In the genomic region with DNA sequence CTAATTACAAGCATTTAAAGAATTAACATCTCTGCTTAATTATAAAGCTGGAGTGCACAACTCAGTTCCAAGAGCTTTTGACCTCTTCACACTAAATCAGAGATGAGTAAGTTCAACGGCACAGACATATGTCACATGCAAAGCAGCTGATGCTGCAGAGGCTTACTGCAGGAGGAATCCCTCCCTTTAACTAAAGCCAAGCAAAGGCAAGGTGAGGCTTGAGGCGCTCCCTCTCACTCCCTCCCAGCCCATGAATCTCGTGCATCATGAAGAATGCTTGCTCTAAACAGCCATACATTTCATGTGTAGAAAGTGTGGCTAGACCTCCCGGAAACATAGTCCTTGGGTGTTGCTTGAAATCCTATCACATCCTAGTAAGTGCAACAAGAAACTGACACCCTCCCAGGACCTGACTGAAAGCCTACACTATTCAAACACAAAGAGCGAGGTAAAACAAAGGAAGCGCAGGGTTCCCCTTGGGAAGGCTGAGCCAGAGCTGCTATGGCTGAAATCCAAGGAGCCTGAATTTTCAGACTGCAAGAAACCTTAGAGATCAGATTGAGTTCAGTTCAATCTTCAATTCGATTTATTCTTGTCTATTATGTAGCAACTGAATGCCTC, we compare ENCODE assay signal across 12 mouse cellular contexts.
DNase-seq lines count a peak whose midpoint lies in the region; ATAC-seq and TF ChIP-seq lines count a peak whose summit lies in the region.
"Had no signal": no experiment of that assay in that cellular context is flagged by ENCODE, and none has a peak within 500 bp of the region (broad histone marks: within the 10 kb centered on the region; RNA-seq: fewer than 3 reads in every experiment).

No protein-coding gene starts in this region.

- H3K4me2 ChIP-seq in embryonic facial prominence, embryonic 11.5 days (ENCODE audit: low read depth, low read length), result no peak overlapping the region
- peak overlapping the region; percentile 3; the same call in 1 of the 2 replicates for H3K4me2 ChIP-seq in hindbrain, embryonic 12.5 days (replicated peaks)
- H3K4me2 ChIP-seq in midbrain, embryonic 14.5 days (ENCODE audit: low read length), result peak overlapping the region; percentile 28
- H3K4me2 ChIP-seq in intestine, postnatal 0 days (replicated peaks; ENCODE audit: low read depth), result no peak overlapping the region
- H3K4me2 ChIP-seq: heart, embryonic 13.5 days had no signal

- 24% methylated on average over 7 of the region's 7 CpGs for WGBS in embryonic facial prominence, embryonic 11.5 days
- WGBS in hindbrain, embryonic 12.5 days, result 33% methylated on average over 7 of the region's 7 CpGs
- 22% methylated on average over 7 of the region's 7 CpGs for WGBS in midbrain, embryonic 14.5 days
- 39% methylated on average over 7 of the region's 7 CpGs for WGBS in intestine, postnatal 0 days
- 46% methylated on average over 7 of the region's 7 CpGs for WGBS in lung, adult 2 months

- no peak for TF ChIP-seq POLR2A in lung, adult 2 months (IDR thresholded peaks at IDR 0.05; ENCODE audit: borderline replicate concordance, extremely low read depth, low read depth, low read length)

- no peak overlapping the region for H3K27ac ChIP-seq in embryonic facial prominence, embryonic 11.5 days (replicated peaks; ENCODE audit: low read depth, low read length)
- no peak overlapping the region for H3K27ac ChIP-seq in hindbrain, embryonic 12.5 days
- H3K27ac ChIP-seq in midbrain, embryonic 14.5 days (replicated peaks; ENCODE audit: low read depth, low read length), result no peak overlapping the region
- H3K27ac ChIP-seq in intestine, postnatal 0 days (ENCODE audit: low read depth, low read length), result no peak overlapping the region
- H3K27ac ChIP-seq: heart, embryonic 13.5 days; macrophage had no signal

- no peak for ATAC-seq in embryonic facial prominence, embryonic 11.5 days (replicated peaks; ENCODE audit: insufficient number of reproducible peaks, low FRiP score, low TSS enrichment, low read depth)
- 0 out of 2 replicates have a peak, but pooled peaks have one; percentile 50 for ATAC-seq in hindbrain, embryonic 12.5 days (ENCODE audit: low FRiP score)
- ATAC-seq in midbrain, embryonic 14.5 days (ENCODE audit: low FRiP score, low TSS enrichment), result no peak
- ATAC-seq in intestine, postnatal 0 days, result no peak
- no peak for ATAC-seq in frontal cortex, adult (ENCODE audit: low TSS enrichment)
- ATAC-seq: activated CD4-positive, CD25-positive, alpha-beta regulatory T cell, adult 4 months; inflammation-experienced regulatory T-cells, adult 6 months had no signal

- intact Hi-C loops in left cerebral cortex, postnatal 36 days (cut with DNase I), result no loop called here

- H3K9ac ChIP-seq in embryonic facial prominence, embryonic 11.5 days (replicated peaks; ENCODE audit: low read length), result no peak overlapping the region
- no peak overlapping the region for H3K9ac ChIP-seq in hindbrain, embryonic 12.5 days
- H3K9ac ChIP-seq in midbrain, embryonic 14.5 days (replicated peaks; ENCODE audit: low read length), result no peak overlapping the region
- no peak overlapping the region for H3K9ac ChIP-seq in intestine, postnatal 0 days (ENCODE audit: low read depth, low read length)
- H3K9ac ChIP-seq: heart, embryonic 13.5 days had no signal

- H3K27me3 ChIP-seq in embryonic facial prominence, embryonic 11.5 days (ENCODE audit: control insufficient read depth, insufficient read depth, low read length), result no peaks in the 10 kb centered on the region
- H3K27me3 ChIP-seq in hindbrain, embryonic 12.5 days, result 0 out of 2 replicates have a peak, but pooled peaks cover 2% of the 10 kb centered on the region
- H3K27me3 ChIP-seq in midbrain, embryonic 14.5 days (ENCODE audit: control insufficient read depth, insufficient read depth, low read length), result no peaks in the 10 kb centered on the region
- no peaks in the 10 kb centered on the region for H3K27me3 ChIP-seq in intestine, postnatal 0 days (replicated peaks; ENCODE audit: control insufficient read depth, insufficient read depth, low read length)
- H3K27me3 ChIP-seq: heart, embryonic 13.5 days had no signal

- H3K4me1 ChIP-seq in embryonic facial prominence, embryonic 11.5 days (ENCODE audit: control insufficient read depth, insufficient read depth, low read length), result no peaks in the 10 kb centered on the region
- H3K4me1 ChIP-seq in hindbrain, embryonic 12.5 days, result 0 out of 2 replicates have a peak, but pooled peaks cover 4% of the 10 kb centered on the region
- H3K4me1 ChIP-seq in midbrain, embryonic 14.5 days (ENCODE audit: control insufficient read depth, insufficient read depth, low read length), result no peaks in the 10 kb centered on the region
- H3K4me1 ChIP-seq in intestine, postnatal 0 days (replicated peaks; ENCODE audit: control insufficient read depth, insufficient read depth, low read length), result no peaks in the 10 kb centered on the region
- no peaks in the 10 kb centered on the region for H3K4me1 ChIP-seq in lung, adult 2 months (ENCODE audit: control insufficient read depth, insufficient read depth, low read length)
- H3K4me1 ChIP-seq: heart, embryonic 13.5 days had no signal

- no peaks in the 10 kb centered on the region for H3K9me3 ChIP-seq in embryonic facial prominence, embryonic 11.5 days (replicated peaks; ENCODE audit: control insufficient read depth, low read length)
- H3K9me3 ChIP-seq in hindbrain, embryonic 12.5 days (replicated peaks), result no peaks in the 10 kb centered on the region
- no peaks in the 10 kb centered on the region for H3K9me3 ChIP-seq in midbrain, embryonic 14.5 days (ENCODE audit: control insufficient read depth, low read length)
- no peaks in the 10 kb centered on the region for H3K9me3 ChIP-seq in intestine, postnatal 0 days (ENCODE audit: control insufficient read depth)
- H3K9me3 ChIP-seq: heart, embryonic 13.5 days had no signal

- H3K36me3 ChIP-seq in embryonic facial prominence, embryonic 11.5 days (replicated peaks; ENCODE audit: control insufficient read depth, insufficient read depth, low read depth, low read length), result no peaks in the 10 kb centered on the region
- H3K36me3 ChIP-seq in hindbrain, embryonic 12.5 days, result no peaks in the 10 kb centered on the region
- no peaks in the 10 kb centered on the region for H3K36me3 ChIP-seq in midbrain, embryonic 14.5 days (ENCODE audit: control insufficient read depth, insufficient read depth, low read length)
- H3K36me3 ChIP-seq in intestine, postnatal 0 days (ENCODE audit: control insufficient read depth, insufficient read depth), result no peaks in the 10 kb centered on the region
- H3K36me3 ChIP-seq: heart, embryonic 13.5 days had no signal

- DNase-seq in embryo, embryonic 10 days (ENCODE audit: low spot score), result peak; percentile 31
- DNase-seq in embryonic facial prominence, embryonic 11.5 days (ENCODE audit: low spot score), result peak; percentile 48
- peak; percentile 45 for DNase-seq in midbrain, embryonic 14.5 days
- DNase-seq in left cerebral cortex, postnatal 36 days (ENCODE audit: low spot score in 2 of 2), result no peak
- DNase-seq in lung, adult 2 months, result no peak

- no peak for TF ChIP-seq CTCF in intestine, postnatal 0 days (IDR thresholded peaks at IDR 0.05; ENCODE audit: low read depth)
- no peak for TF ChIP-seq CTCF in lung, adult 2 months (IDR thresholded peaks at IDR 0.05; ENCODE audit: insufficient read depth, low read length)

- no peak overlapping the region for H3K4me3 ChIP-seq in embryonic facial prominence, embryonic 11.5 days (ENCODE audit: low read depth, low read length)
- no peak overlapping the region for H3K4me3 ChIP-seq in hindbrain, embryonic 12.5 days
- no peak overlapping the region for H3K4me3 ChIP-seq in midbrain, embryonic 14.5 days (replicated peaks; ENCODE audit: low read depth, low read length)
- H3K4me3 ChIP-seq in intestine, postnatal 0 days (ENCODE audit: low read depth, low read length), result no peak overlapping the region
- H3K4me3 ChIP-seq in lung, adult 2 months (replicated peaks; ENCODE audit: extremely low read depth, low read depth, low read length), result no peak overlapping the region
- H3K4me3 ChIP-seq: heart, embryonic 13.5 days had no signal

Comparison
In these comparisons a context has a peak if more than half of its experiments do, and no peak if none do; other contexts are left out.
1. DNase-seq: peak in embryo, embryonic 10 days (single experiment), embryonic facial prominence, embryonic 11.5 days (single experiment) and midbrain, embryonic 14.5 days (single experiment); none in left cerebral cortex, postnatal 36 days (0 of 2) and lung, adult 2 months (single experiment).
2. H3K4me2 ChIP-seq: peak in hindbrain, embryonic 12.5 days (single experiment) and midbrain, embryonic 14.5 days (single experiment); none in embryonic facial prominence, embryonic 11.5 days (single experiment) and intestine, postnatal 0 days (single experiment).